Mouse (Mus musculus): ENCODE measurements around the gene Drd5. TPM values are rescaled to one million over a fixed set of nuclear protein-coding genes. Genes with fewer than 3 reads are reported as not detected.

Drd5 gene
- total and polyA plus RNA-seq, 3 experiments = not detected

- Histone ChIP-seq H3K9ac (ENCODE audit: control insufficient read depth, low read depth, low read length, poor library complexity, severe bottlenecking) (no peak overlapping the region), H3K27ac (ENCODE audit: control insufficient read depth, low read depth, low read length) (no peak overlapping the region)
Observed at GRCm38 (mm10) chr5:38277098-38277866, 41.9 kb upstream of the Drd5 start.

GRCm38 (mm10) chr5:38277936-38278600, 41.1 kb upstream of the Drd5 start:
- Histone ChIP-seq H3K27me3 (ENCODE audit: control insufficient read depth in 1 of 2, insufficient read depth in 2 of 2, low read length in 2 of 2) (no peaks in the 10 kb centered on the region), H3K79me2 (ENCODE audit: control insufficient read depth, insufficient read depth, low read length, poor library complexity) (no peaks in the 10 kb centered on the region), H3K36me3 (ENCODE audit: control insufficient read depth in 1 of 2, insufficient read depth in 2 of 2, low read length in 2 of 2) (peaks cover 0 to 2% of the 10 kb centered on the region in 2 experiments; a peak in 1 of 4 replicates), H3K9me3 (replicated peaks; ENCODE audit: insufficient read depth, low read length) (no peaks in the 10 kb centered on the region), H3K27ac (ENCODE audit: control insufficient read depth, low read depth, low read length) (no peak overlapping the region), H3K4me1 (ENCODE audit: control insufficient read depth in 1 of 2, insufficient read depth in 2 of 2, low read length in 2 of 2) (peaks cover 0 to 14% of the 10 kb centered on the region in 2 experiments; a peak in 1 of 4 replicates), H3K4me3 (ENCODE audit: control insufficient read depth in 1 of 2, insufficient read depth in 1 of 2, low read depth in 2 of 2, low read length in 2 of 2) (no peak overlapping the region), H3K9ac (ENCODE audit: control insufficient read depth, low read depth, low read length, poor library complexity, severe bottlenecking) (no peak overlapping the region)
- DNase-seq (ENCODE audit: low read depth, low spot score) = no peak
- TF ChIP-seq HCFC1 (IDR thresholded peaks at IDR 0.05; ENCODE audit: low read depth, low read length) (no peak), MYB (IDR thresholded peaks at IDR 0.05; ENCODE audit: low read depth, low read length) (no peak), MEF2A (IDR thresholded peaks at IDR 0.05; ENCODE audit: extremely low read depth, insufficient replicate concordance, low read depth, low read length, poor library complexity, severe bottlenecking) (no peak), TCF12 (IDR thresholded peaks at IDR 0.05; ENCODE audit: low read depth, low read length) (no peak), USF1 (IDR thresholded peaks at IDR 0.05; ENCODE audit: low read depth, low read length) (no peak), TAL1 (IDR thresholded peaks at IDR 0.05; ENCODE audit: low read length) (no peak), GATA1 (IDR thresholded peaks at IDR 0.05; ENCODE audit: low read depth, low read length) (no peak), POLR2AphosphoS5 (IDR thresholded peaks at IDR 0.05; ENCODE audit: borderline replicate concordance, low read depth, low read length) (no peak)

More at GRCm38 (mm10) chr5:38277098-38277866, 41.9 kb upstream of the Drd5 start:
- Histone ChIP-seq H3K36me3 (ENCODE audit: control insufficient read depth in 1 of 2, insufficient read depth in 2 of 2, low read length in 2 of 2) (peaks cover 0 to 2% of the 10 kb centered on the region in 2 experiments; a peak in 1 of 4 replicates), H3K79me2 (ENCODE audit: control insufficient read depth, insufficient read depth, low read length, poor library complexity) (no peaks in the 10 kb centered on the region), H3K4me3 (ENCODE audit: control insufficient read depth in 1 of 2, insufficient read depth in 1 of 2, low read depth in 2 of 2, low read length in 2 of 2) (no peak overlapping the region), H3K4me1 (ENCODE audit: control insufficient read depth in 1 of 2, insufficient read depth in 2 of 2, low read length in 2 of 2) (peaks cover 0 to 14% of the 10 kb centered on the region in 2 experiments; a peak in 1 of 4 replicates), H3K9me3 (replicated peaks; ENCODE audit: insufficient read depth, low read length) (no peaks in the 10 kb centered on the region), H3K27me3 (ENCODE audit: control insufficient read depth in 1 of 2, insufficient read depth in 2 of 2, low read length in 2 of 2) (no peaks in the 10 kb centered on the region)
- DNase-seq (ENCODE audit: low read depth, low spot score) = no peak
- TF ChIP-seq EP300 (IDR thresholded peaks at IDR 0.05; ENCODE audit: low read depth in 1 of 2, low read length in 2 of 2) (no peak), MYC (IDR thresholded peaks at IDR 0.05; ENCODE audit: low read depth, low read length) (no peak), ZMIZ1 (IDR thresholded peaks at IDR 0.05; ENCODE audit: low read depth, low read length) (no peak), HCFC1 (IDR thresholded peaks at IDR 0.05; ENCODE audit: low read depth, low read length) (no peak), ZNF384 (IDR thresholded peaks at IDR 0.05; ENCODE audit: low read depth, low read length) (no peak), ETS1 (IDR thresholded peaks at IDR 0.05; ENCODE audit: low read depth, low read length) (no peak), GATA1 (IDR thresholded peaks at IDR 0.05; ENCODE audit: low read depth, low read length) (no peak), TAL1 (IDR thresholded peaks at IDR 0.05; ENCODE audit: low read length) (no peak), NRF1 (IDR thresholded peaks at IDR 0.05; ENCODE audit: insufficient read depth, low read depth, low read length, poor library complexity, severe bottlenecking) (no peak), POLR2AphosphoS5 (IDR thresholded peaks at IDR 0.05; ENCODE audit: borderline replicate concordance, low read depth, low read length) (no peak), SMC3 (IDR thresholded peaks at IDR 0.05; ENCODE audit: low read depth, low read length) (no peak)
